Mouse (Mus musculus) testis, postnatal 10 days (tissue): Measurements from ENCODE around the gene Fam78b.

Experiments used
- DNase-seq: peaks from one replicate; pipeline ENCODE4 v3.0.0; 2021; ENCODE audit warnings: low spot score

The Fam78b gene

GRCm38 (mm10) chr1:167094589-167095148 is 93.5 kb downstream of the Fam78b start:
- DNase-seq = no peak

- DNase-seq = no peak
Observed at GRCm38 (mm10) chr1:167098741-167099140, 97.5 kb downstream of the Fam78b start.

GRCm38 (mm10) chr1:167102046-167102445 is 100.8 kb downstream of the Fam78b start:
- DNase-seq = no peak

GRCm38 (mm10) chr1:167102566-167102965 is 101.3 kb downstream of the Fam78b start:
- DNase-seq = no peak

- DNase-seq = no peak
Observed at GRCm38 (mm10) chr1:167104956-167105626, 103.9 kb downstream of the Fam78b start.

GRCm38 (mm10) chr1:167105916-167106315 is 104.7 kb downstream of the Fam78b start:
- DNase-seq = no peak

- no peak for DNase-seq
Observed at GRCm38 (mm10) chr1:167108973-167109509, 107.8 kb downstream of the Fam78b start.

GRCm38 (mm10) chr1:167114363-167115050 is 113.3 kb downstream of the Fam78b start:
- no peak for DNase-seq

- DNase-seq = no peak
Observed at GRCm38 (mm10) chr1:167115121-167115520, 113.9 kb downstream of the Fam78b start.

GRCm38 (mm10) chr1:167116733-167117132 is 115.5 kb downstream of the Fam78b start:
- no peak for DNase-seq

- no peak for DNase-seq
Observed at GRCm38 (mm10) chr1:167118971-167119370, 117.8 kb downstream of the Fam78b start.

GRCm38 (mm10) chr1:167119439-167119838 is 118.2 kb downstream of the Fam78b start:
- no peak for DNase-seq

GRCm38 (mm10) chr1:167122436-167122835 is 121.2 kb downstream of the Fam78b start:
- no peak for DNase-seq

- no peak for DNase-seq
Observed at GRCm38 (mm10) chr1:167123551-167123950, 122.3 kb downstream of the Fam78b start.

- DNase-seq = no peak
Observed at GRCm38 (mm10) chr1:167125870-167126269, 124.7 kb downstream of the Fam78b start.

GRCm38 (mm10) chr1:167126292-167126691 is 125.1 kb downstream of the Fam78b start:
- DNase-seq = no peak

- no peak for DNase-seq
Observed at GRCm38 (mm10) chr1:167135748-167136147, 134.5 kb downstream of the Fam78b start.
